Mouse (Mus musculus): ENCODE measurements around the gene S100a3. TPM values are rescaled to one million over a fixed set of nuclear protein-coding genes. Genes with fewer than 3 reads are reported as not detected.

The S100a3 gene
- polyA plus RNA-seq, 2 experiments: 0.20 TPM; not detected in 1

DNA sequence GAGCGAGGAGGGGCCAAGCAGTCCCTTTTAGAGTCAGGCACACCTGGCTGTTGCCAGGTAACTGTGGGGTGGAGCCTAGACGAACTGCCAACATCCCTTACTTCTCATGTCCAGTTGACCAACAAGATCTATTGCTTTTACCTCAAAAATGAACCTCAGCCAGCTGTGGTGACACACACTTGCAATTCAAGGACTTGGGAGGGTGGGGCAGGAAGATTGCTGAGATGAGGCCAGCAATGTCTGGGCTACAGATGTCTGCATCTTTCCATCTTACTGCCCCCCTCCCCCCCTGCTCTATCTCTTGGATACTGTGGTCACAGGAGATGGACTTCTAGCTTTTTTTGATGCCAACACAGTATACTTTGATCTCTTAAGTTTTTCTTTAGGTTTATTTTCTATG, 8.1 kb upstream of the S100a3 start:
- ATAC-seq (ENCODE audit: insufficient read depth) (no peak), DNase-seq (ENCODE audit: low read depth in 3 of 3, low spot score in 3 of 3) (no peak)
- Histone ChIP-seq H3K9ac (replicated peaks) (no peak overlapping the region), H3K4me2 (ENCODE audit: low read depth) (no peak overlapping the region), H3K4me1 (replicated peaks; ENCODE audit: control insufficient read depth in 2 of 2, insufficient read depth in 2 of 2, low read length in 1 of 2) (no peaks in the 10 kb centered on the region), H3K36me3 (replicated peaks; ENCODE audit: control insufficient read depth, insufficient read depth, low read depth) (no peaks in the 10 kb centered on the region), H3K27me3 (ENCODE audit: control insufficient read depth, insufficient read depth, low read length) (no peaks in the 10 kb centered on the region), H3K27ac (no peak overlapping the region), H3K4me3 (ENCODE audit: insufficient read depth in 1 of 2, low read depth in 2 of 2, low read length in 2 of 2) (no peak overlapping the region), H3K9me3 (ENCODE audit: control insufficient read depth, low read length) (no peaks in the 10 kb centered on the region)
- TF ChIP-seq EP300 (IDR thresholded peaks at IDR 0.05; ENCODE audit: low read depth): no peak
- no peak for TF ChIP-seq CTCF (IDR thresholded peaks at IDR 0.05; ENCODE audit: low read depth)
- WGBS (ENCODE audit: insufficient replicate concordance): 43% methylated on average over 2 of the region's 2 CpGs

DNA sequence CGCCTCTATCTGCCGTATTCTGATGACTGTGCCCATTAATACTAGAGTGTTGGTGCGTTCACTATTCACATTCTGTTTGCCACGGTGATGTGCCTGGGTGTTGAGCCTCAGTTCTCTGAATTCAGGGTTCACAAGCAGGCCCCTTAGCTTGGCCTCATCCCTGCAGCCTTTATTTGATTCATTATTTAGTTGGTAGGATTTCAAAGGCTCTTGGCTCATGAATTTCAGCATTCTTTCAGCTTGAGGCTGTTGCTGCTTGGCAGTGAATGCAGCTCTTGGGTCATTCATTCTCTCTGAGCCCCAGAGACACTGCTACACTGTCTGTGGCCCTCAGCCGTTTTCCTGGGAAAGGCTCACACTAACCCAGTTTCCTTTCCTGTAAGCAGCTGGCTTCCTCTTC, 4.4 kb upstream of the S100a3 start:
- Histone ChIP-seq H3K27me3 (ENCODE audit: control insufficient read depth, insufficient read depth, low read length) (no peaks in the 10 kb centered on the region), H3K9me3 (ENCODE audit: control insufficient read depth, low read length) (no peaks in the 10 kb centered on the region), H3K36me3 (replicated peaks; ENCODE audit: control insufficient read depth, insufficient read depth, low read depth) (no peaks in the 10 kb centered on the region), H3K27ac (no peak overlapping the region), H3K4me3 (ENCODE audit: insufficient read depth in 1 of 2, low read depth in 2 of 2, low read length in 2 of 2) (no peak overlapping the region), H3K4me1 (replicated peaks; ENCODE audit: control insufficient read depth in 2 of 2, insufficient read depth in 2 of 2, low read length in 1 of 2) (no peaks in the 10 kb centered on the region), H3K4me2 (ENCODE audit: low read depth) (no peak overlapping the region), H3K9ac (replicated peaks) (no peak overlapping the region)
- 53% methylated on average over 5 of the region's 5 CpGs for whole genome bisulfite sequencing (ENCODE audit: insufficient replicate concordance)
- ATAC-seq (ENCODE audit: insufficient read depth): no peak
- DNase-seq (ENCODE audit: low read depth in 3 of 3, low spot score in 3 of 3): no peak
- TF ChIP-seq CTCF (IDR thresholded peaks at IDR 0.05; ENCODE audit: low read depth): no peak
- no peak for TF ChIP-seq EP300 (IDR thresholded peaks at IDR 0.05; ENCODE audit: low read depth)

DNA sequence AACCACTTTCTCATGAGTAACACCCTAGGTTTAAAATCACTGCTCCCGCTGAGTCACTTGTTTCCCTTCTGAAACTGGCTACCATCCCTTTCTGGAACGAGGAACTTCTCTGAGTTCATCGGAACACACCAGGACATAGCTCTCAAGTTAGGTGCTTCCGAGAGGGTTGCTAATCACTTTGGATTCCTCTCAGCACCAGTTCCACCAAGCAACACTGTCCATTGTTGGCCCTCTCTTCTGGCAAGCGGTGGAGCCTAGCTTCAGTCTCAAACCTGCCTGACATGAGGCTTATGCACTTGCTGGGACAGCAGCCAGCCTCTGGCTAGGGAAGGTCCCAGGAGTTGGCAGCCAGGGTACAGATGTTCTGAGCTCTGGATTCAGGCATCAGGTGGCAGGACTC, 14.3 kb downstream of the S100a3 start:
- Histone ChIP-seq H3K36me3 (replicated peaks; ENCODE audit: control insufficient read depth, insufficient read depth, low read depth) (no peaks in the 10 kb centered on the region), H3K4me2 (ENCODE audit: low read depth) (no peak overlapping the region), H3K9me3 (ENCODE audit: control insufficient read depth, low read length) (no peaks in the 10 kb centered on the region), H3K4me3 (ENCODE audit: insufficient read depth in 1 of 2, low read depth in 2 of 2, low read length in 2 of 2) (no peak overlapping the region), H3K27ac (no peak overlapping the region), H3K27me3 (ENCODE audit: control insufficient read depth, insufficient read depth, low read length) (no peaks in the 10 kb centered on the region), H3K4me1 (replicated peaks; ENCODE audit: control insufficient read depth in 2 of 2, insufficient read depth in 2 of 2, low read length in 1 of 2) (no peaks in the 10 kb centered on the region), H3K9ac (replicated peaks) (no peak overlapping the region)
- DNase-seq (ENCODE audit: low read depth in 3 of 3, low spot score in 3 of 3): no peak
- TF ChIP-seq EP300 (IDR thresholded peaks at IDR 0.05; ENCODE audit: low read depth) (no peak), CTCF (IDR thresholded peaks at IDR 0.05; ENCODE audit: low read depth) (no peak)
- ATAC-seq (ENCODE audit: insufficient read depth): no peak
- WGBS (ENCODE audit: insufficient replicate concordance): 67% methylated on average over 5 of the region's 5 CpGs

DNA sequence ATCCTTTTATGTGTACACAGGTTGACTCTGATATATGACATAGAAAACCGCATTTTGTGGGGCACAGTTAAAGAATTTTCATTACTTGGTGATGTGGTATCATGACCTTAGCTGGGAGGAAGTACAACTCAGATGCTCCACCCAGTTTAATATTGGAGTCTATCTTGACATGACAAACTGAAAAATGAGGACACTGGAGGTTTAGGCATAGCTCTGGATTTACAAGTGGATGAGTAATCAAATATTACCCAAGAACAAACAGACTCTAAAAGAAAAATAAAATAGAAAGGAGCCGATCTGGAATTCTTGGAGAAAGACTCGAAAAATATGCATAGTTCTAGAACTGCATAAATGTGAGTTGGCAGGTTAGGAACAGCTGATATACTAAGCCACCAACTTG, 14.9 kb downstream of the S100a3 start:
- H3K4me2 ChIP-seq (ENCODE audit: low read depth): no peak overlapping the region
- H3K4me3 ChIP-seq (ENCODE audit: insufficient read depth in 1 of 2, low read depth in 2 of 2, low read length in 2 of 2): no peak overlapping the region
- no peaks in the 10 kb centered on the region for H3K4me1 ChIP-seq (replicated peaks; ENCODE audit: control insufficient read depth in 2 of 2, insufficient read depth in 2 of 2, low read length in 1 of 2)
- TF ChIP-seq CTCF (IDR thresholded peaks at IDR 0.05; ENCODE audit: low read depth): no peak
- no peak for TF ChIP-seq EP300 (IDR thresholded peaks at IDR 0.05; ENCODE audit: low read depth)
- H3K9me3 ChIP-seq (ENCODE audit: control insufficient read depth, low read length): no peaks in the 10 kb centered on the region
- DNase-seq (ENCODE audit: low read depth in 3 of 3, low spot score in 3 of 3): no peak
- 53% methylated on average over 3 of the region's 3 CpGs for WGBS (ENCODE audit: insufficient replicate concordance)
- H3K9ac ChIP-seq (replicated peaks): no peak overlapping the region
- no peaks in the 10 kb centered on the region for H3K36me3 ChIP-seq (replicated peaks; ENCODE audit: control insufficient read depth, insufficient read depth, low read depth)
- H3K27ac ChIP-seq: no peak overlapping the region
- no peak for ATAC-seq (ENCODE audit: insufficient read depth)
- no peaks in the 10 kb centered on the region for H3K27me3 ChIP-seq (ENCODE audit: control insufficient read depth, insufficient read depth, low read length)

DNA sequence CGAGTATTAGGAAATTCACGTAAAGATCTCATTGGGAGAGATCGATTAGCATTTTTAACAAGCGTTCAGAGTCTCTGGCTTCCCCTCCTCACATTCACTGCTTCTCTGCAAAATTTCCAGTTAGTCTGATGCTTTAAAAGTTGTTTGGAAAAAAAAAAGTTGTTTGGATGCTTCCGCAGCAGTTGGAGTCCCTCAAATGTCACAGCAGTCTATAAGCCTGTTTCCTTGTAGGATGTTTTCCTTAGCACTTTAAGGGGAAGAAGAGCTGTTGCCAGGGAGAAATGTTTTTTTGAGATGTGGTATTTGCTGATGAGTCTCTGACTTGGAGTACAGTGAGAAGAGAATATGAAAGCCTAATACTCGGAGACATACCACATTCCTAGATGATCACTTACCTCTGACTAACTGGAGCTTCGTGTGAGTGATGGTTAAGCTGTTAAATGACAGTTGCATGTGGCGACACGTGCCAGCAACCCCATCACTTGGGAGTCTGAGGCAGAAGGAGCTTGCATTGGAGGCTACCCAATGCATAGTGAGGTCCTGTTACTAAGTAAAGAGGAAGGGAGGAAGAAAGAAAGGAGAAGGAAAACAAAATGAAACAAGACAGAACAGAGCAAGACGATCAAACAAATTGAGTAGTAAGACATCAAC, 16.1 kb downstream of the S100a3 start:
- H3K9ac ChIP-seq (replicated peaks): no peak overlapping the region
- ATAC-seq (ENCODE audit: insufficient read depth): no peak
- TF ChIP-seq CTCF (IDR thresholded peaks at IDR 0.05; ENCODE audit: low read depth) (no peak), EP300 (IDR thresholded peaks at IDR 0.05; ENCODE audit: low read depth) (no peak)
- no peaks in the 10 kb centered on the region for H3K9me3 ChIP-seq (ENCODE audit: control insufficient read depth, low read length)
- no peaks in the 10 kb centered on the region for H3K27me3 ChIP-seq (ENCODE audit: control insufficient read depth, insufficient read depth, low read length)
- H3K4me2 ChIP-seq (ENCODE audit: low read depth): no peak overlapping the region
- H3K27ac ChIP-seq: no peak overlapping the region
- H3K36me3 ChIP-seq (replicated peaks; ENCODE audit: control insufficient read depth, insufficient read depth, low read depth): no peaks in the 10 kb centered on the region
- DNase-seq (ENCODE audit: low read depth in 3 of 3, low spot score in 3 of 3): no peak
- H3K4me1 ChIP-seq (replicated peaks; ENCODE audit: control insufficient read depth in 2 of 2, insufficient read depth in 2 of 2, low read length in 1 of 2): no peaks in the 10 kb centered on the region
- no peak overlapping the region for H3K4me3 ChIP-seq (ENCODE audit: insufficient read depth in 1 of 2, low read depth in 2 of 2, low read length in 2 of 2)
- 51% methylated on average over 10 of the region's 10 CpGs for WGBS (ENCODE audit: insufficient replicate concordance)
